Mouse (Mus musculus) liver, postnatal 0 days (tissue): ENCODE results near the gene Ankrd55. TPM values are rescaled to one million over a fixed set of nuclear protein-coding genes. Genes with fewer than 3 reads are reported as not detected.

Experiments used
- ATAC-seq: fragments of 200-750 bp; cut with Nextera tagmentation; 2 replicates; pipeline ENCODE4 v1.8.0; 2017; ENCODE audit warnings: mild to moderate bottlenecking, moderate library complexity
- DNase-seq: peaks from one replicate; pipeline ENCODE4 v3.0.0-alpha.2; 2016
- H3K27ac ChIP-seq: fragments of 300-500 bp; sonication (generic); 2 replicates; pipeline ENCODE4 v1.5.1; 2014; ENCODE audit warnings: antibody characterized with exemption, moderate library complexity, mild to moderate bottlenecking, low read depth
- H3K27me3 ChIP-seq: fragments of 300-500 bp; sonication (generic); 2 replicates; pipeline ENCODE4 v1.6.1; 2014; ENCODE audit warnings: low read length, control low read depth, mixed read lengths; ENCODE audit not compliant: insufficient read depth
- H3K36me3 ChIP-seq: fragments of 300-500 bp; sonication (generic); replicated peaks from 2 replicates; pipeline ENCODE4 v1.6.1; 2014; ENCODE audit warnings: mild to moderate bottlenecking, control low read depth, low read length, moderate library complexity, mixed read lengths; ENCODE audit not compliant: insufficient read depth
- H3K4me1 ChIP-seq: fragments of 300-500 bp; sonication (generic); 2 replicates; pipeline ENCODE4 v1.6.1; 2014; ENCODE audit warnings: antibody characterized with exemption, mild to moderate bottlenecking, control low read depth; ENCODE audit not compliant: insufficient read depth
- H3K4me2 ChIP-seq: fragments of 300-500 bp; sonication (generic); 2 replicates; pipeline ENCODE4 v1.6.1; 2014; ENCODE audit warnings: low read depth, mild to moderate bottlenecking, low read length, moderate library complexity, mixed read lengths
- H3K4me3 ChIP-seq: fragments of 300-500 bp; sonication (generic); 2 replicates; pipeline ENCODE4 v1.5.1; 2014; ENCODE audit warnings: low read depth, low read length
- H3K9ac ChIP-seq: fragments of 300-500 bp; sonication (generic); replicated peaks from 2 replicates; pipeline ENCODE4 v1.6.1; 2014; ENCODE audit warnings: mild to moderate bottlenecking, moderate library complexity
- H3K9me3 ChIP-seq: fragments of 300-500 bp; sonication (generic); 2 replicates; pipeline ENCODE4 v1.6.1; 2016; ENCODE audit warnings: mild to moderate bottlenecking, control low read depth, low read length, mixed read lengths
- CTCF ChIP-seq: sonication (generic); IDR thresholded peaks from 2 replicates; pipeline ENCODE4 v1.5.1; 2016; ENCODE audit warnings: antibody characterized with exemption, low read depth
- EP300 ChIP-seq: IDR thresholded peaks from 2 replicates; pipeline ENCODE4 v1.6.1; 2016; ENCODE audit warnings: antibody characterized with exemption, low read depth, mild to moderate bottlenecking
- WGBS: fragments of 180-500 bp; shearing (Covaris S2); extraction: QIAGEN DNeasy Blood & Tissue Kit; methylation state at CpG from one replicate; pipeline ENCODE4 v1.1.7; 2014; ENCODE audit not compliant: insufficient replicate concordance; 5-methylcytosine and 5-hydroxymethylcytosine counted together
- polyA plus RNA-seq: library from polyadenylated mRNA; unstranded; fragments of >200 nt; fragmentation: Nextera tagmentation; extraction: Ambion mirVana; gene quantifications from 2 replicates; pipeline ENCODE4 v1.2.1, GENCODE M21; 2015

Gene Ankrd55
- polyA plus RNA-seq, 1 experiment from 2014 or later = 1.3 TPM

DNA sequence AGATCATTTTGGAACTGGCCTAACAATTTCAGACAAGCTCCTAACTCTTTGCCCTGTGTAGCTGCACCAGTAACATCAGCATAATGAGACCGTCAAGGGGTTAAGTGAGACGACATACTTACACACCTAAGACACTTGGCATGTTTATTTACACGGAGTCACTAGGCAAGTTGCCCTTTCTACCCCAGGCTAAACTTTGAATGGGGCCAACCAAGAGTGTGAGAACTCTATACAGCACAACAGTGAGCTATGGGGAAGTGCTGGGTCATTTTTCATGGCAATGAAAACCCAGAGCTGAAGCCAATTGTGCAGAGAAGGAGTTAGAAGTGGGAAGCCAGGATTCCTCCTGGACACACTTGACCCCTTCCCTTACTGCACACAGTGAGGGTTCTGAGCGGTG, 94.2 kb downstream of the Ankrd55 start:
- Histone ChIP-seq H3K36me3 (no peaks in the 10 kb centered on the region), H3K4me3 (no peak overlapping the region), H3K27ac (no peak overlapping the region), H3K9me3 (no peaks in the 10 kb centered on the region), H3K9ac (no peak overlapping the region), H3K4me1 (no peaks in the 10 kb centered on the region), H3K27me3 (no peaks in the 10 kb centered on the region), H3K4me2 (no peak overlapping the region)
- WGBS = 65% methylated on average over 4 of the region's 4 CpGs
- DNase-seq = no peak
- TF ChIP-seq CTCF (no peak), EP300 (no peak)
- no peak for ATAC-seq

DNA sequence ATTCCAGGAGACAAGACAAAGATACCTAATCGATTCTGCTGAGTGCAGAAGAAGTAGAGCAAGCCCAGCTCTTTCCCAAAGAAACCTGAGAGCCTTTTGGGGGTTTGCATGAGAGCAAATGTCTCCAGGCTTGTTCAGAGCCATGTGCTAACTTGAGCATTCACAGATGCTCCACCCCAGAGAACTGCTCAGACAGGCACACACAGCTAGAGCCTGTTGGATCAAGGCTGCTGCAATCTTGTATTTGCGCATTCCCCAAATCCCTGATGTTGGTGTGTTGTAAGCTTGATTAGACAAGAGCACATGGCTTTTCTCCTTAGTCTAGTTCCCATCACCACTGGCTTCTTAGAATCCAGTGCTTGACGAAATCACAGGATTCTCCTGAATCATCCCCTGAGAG, 94.7 kb downstream of the Ankrd55 start:
- H3K27me3 ChIP-seq = no peaks in the 10 kb centered on the region
- no peak overlapping the region for H3K9ac ChIP-seq
- no peak for TF ChIP-seq EP300
- H3K27ac ChIP-seq = no peak overlapping the region
- no peak overlapping the region for H3K4me3 ChIP-seq
- H3K9me3 ChIP-seq = no peaks in the 10 kb centered on the region
- no peaks in the 10 kb centered on the region for H3K36me3 ChIP-seq
- no peaks in the 10 kb centered on the region for H3K4me1 ChIP-seq
- ATAC-seq (no peak), DNase-seq (no peak)
- 70% methylated on average over 3 of the region's 3 CpGs for WGBS
- H3K4me2 ChIP-seq = no peak overlapping the region

DNA sequence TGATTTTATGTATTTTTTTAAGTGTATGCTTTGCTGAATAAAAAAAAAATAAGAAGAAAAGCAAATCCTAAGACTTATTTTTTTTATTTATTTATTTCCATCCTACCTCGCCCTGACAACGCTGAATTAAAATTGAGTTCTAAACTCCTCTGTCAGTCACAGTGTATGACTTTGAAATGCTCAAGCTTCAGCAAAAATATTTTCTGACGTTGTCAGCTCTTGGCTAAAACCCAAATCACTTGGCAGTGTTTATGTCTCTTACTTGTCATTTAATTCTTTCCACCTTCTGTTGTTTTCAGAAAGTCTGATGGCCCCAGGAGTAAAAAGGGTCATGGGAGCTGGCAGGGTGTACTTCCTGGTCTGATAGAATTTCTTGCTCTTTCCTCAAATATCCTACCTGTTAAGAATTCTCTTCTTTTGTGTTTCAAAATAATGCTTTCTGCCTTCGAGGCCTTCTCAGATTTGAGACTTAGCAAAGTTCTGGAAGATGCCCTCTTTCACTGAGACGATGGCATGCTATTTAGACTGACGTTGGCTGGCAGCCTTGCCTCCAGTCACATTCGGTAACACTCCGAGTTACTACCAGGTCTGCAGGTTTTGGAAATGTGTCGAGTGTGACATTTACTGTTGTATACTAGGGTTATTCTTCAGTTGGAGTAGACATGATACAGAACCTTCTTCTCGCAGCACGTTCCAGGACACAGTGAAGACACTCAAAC, 95.8 kb downstream of the Ankrd55 start:
- DNase-seq (no peak), ATAC-seq (no peak)
- Histone ChIP-seq H3K36me3 (no peaks in the 10 kb centered on the region), H3K9ac (no peak overlapping the region), H3K4me2 (no peak overlapping the region), H3K9me3 (no peaks in the 10 kb centered on the region), H3K4me1 (no peaks in the 10 kb centered on the region), H3K27ac (no peak overlapping the region), H3K27me3 (no peaks in the 10 kb centered on the region), H3K4me3 (no peak overlapping the region)
- TF ChIP-seq CTCF (no peak), EP300 (no peak)
- 72% methylated on average over 11 of the region's 11 CpGs for WGBS

DNA sequence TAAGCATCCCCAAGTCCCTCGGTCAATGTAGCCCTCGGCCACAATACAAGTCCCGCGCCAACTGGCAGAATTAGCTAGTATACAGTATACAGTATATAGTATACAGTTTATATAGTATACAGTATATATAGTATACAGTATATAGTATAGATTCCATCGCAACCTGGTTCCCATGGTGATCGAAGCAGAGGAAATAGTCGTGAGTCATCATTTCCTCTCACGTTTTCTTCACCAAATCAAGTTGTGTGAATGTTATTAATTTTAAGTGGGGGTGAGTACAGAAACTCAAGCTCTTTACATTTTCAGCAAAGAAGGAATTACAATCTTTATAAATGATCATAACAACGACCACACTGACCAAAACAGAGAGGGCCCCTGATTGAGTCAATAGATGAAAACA, 96.8 kb downstream of the Ankrd55 start:
- H3K27me3 ChIP-seq = no peaks in the 10 kb centered on the region
- H3K36me3 ChIP-seq = no peaks in the 10 kb centered on the region
- 74% methylated on average over 9 of the region's 9 CpGs for WGBS
- DNase-seq = no peak
- no peaks in the 10 kb centered on the region for H3K4me1 ChIP-seq
- ATAC-seq = no peak
- no peak overlapping the region for H3K4me3 ChIP-seq
- H3K4me2 ChIP-seq = no peak overlapping the region
- TF ChIP-seq CTCF (no peak), EP300 (no peak)
- H3K9me3 ChIP-seq = no peaks in the 10 kb centered on the region
- no peak overlapping the region for H3K27ac ChIP-seq
- H3K9ac ChIP-seq = no peak overlapping the region

DNA sequence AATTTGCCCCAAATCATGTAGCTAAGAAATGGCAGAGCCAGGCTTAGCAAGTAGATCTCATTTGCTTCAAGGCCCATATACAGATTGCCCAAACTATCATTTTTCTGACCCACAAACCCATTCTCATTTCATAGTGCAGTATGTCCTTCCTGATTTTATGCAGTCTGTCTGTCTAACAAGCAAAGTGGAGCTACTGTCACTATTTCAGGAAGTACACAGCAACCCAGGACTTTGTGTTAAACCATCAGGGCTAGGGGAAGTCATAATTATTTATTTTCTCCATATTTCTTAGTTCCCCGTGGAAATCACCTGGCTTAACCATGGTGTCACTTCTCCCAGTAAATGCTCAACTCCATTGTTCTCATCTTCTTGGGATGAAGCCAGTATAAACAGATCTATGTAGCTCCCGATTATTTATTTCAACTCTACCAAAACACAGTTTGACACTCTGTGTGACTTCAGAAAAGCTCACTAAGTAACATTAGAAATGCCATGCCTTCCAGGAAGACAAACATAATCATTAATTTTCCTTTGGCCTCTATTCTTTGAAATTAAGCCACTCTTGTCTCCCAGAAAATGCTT, 98.3 kb downstream of the Ankrd55 start:
- Histone ChIP-seq H3K4me1 (peaks cover under 1% of the 10 kb centered on the region; the same call in 1 of the 2 replicates), H3K27me3 (no peaks in the 10 kb centered on the region), H3K9me3 (no peaks in the 10 kb centered on the region), H3K4me2 (no peak overlapping the region), H3K36me3 (no peaks in the 10 kb centered on the region), H3K27ac (no peak overlapping the region), H3K9ac (no peak overlapping the region), H3K4me3 (no peak overlapping the region)
- DNase-seq (no peak), ATAC-seq (no peak)
- 39% methylated on average over 2 of the region's 2 CpGs for WGBS
- TF ChIP-seq EP300 = no peak
- TF ChIP-seq CTCF = no peak

DNA sequence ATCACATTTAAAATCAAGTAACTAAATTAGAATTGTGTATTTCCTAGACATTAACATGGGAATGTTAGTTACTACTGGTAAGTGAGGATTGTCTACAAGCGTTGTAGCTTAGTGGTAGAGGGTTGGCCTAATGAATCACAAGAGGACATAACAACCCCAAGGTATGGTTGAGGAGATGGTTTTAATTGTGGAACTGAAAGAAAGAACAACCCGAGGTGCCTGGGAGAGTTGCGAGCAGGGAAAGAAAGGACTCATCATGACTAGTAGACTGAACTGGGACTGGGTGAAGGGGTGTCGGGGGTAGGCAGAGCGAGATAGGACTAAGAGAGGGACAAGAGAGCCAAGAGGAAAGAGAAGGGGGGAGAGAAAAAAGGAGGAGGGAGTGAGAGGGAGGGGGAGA, 99.0 kb downstream of the Ankrd55 start:
- H3K36me3 ChIP-seq = no peaks in the 10 kb centered on the region
- H3K4me2 ChIP-seq = no peak overlapping the region
- H3K4me3 ChIP-seq = no peak overlapping the region
- H3K27me3 ChIP-seq = no peaks in the 10 kb centered on the region
- no peak for ATAC-seq
- no peak for DNase-seq
- H3K9me3 ChIP-seq = no peaks in the 10 kb centered on the region
- WGBS = 72% methylated on average over 5 of the region's 5 CpGs
- no peak overlapping the region for H3K27ac ChIP-seq
- TF ChIP-seq CTCF (no peak), EP300 (no peak)
- peaks cover 7% of the 10 kb centered on the region; the same call in 1 of the 2 replicates for H3K4me1 ChIP-seq
- no peak overlapping the region for H3K9ac ChIP-seq
